Mouse (Mus musculus) brain, embryonic 18.5 days (tissue): Measurements from ENCODE around the gene Tm7sf2.
A peak's percentile ranks its signal among the peaks of the same experiment; 100 is the strongest.

Experiments
- DNase-seq: peaks from one replicate; pipeline ENCODE4 v3.0.0-alpha.2; 2012; ENCODE audit warnings: low read depth, low spot score

Tm7sf2 gene

DNA sequence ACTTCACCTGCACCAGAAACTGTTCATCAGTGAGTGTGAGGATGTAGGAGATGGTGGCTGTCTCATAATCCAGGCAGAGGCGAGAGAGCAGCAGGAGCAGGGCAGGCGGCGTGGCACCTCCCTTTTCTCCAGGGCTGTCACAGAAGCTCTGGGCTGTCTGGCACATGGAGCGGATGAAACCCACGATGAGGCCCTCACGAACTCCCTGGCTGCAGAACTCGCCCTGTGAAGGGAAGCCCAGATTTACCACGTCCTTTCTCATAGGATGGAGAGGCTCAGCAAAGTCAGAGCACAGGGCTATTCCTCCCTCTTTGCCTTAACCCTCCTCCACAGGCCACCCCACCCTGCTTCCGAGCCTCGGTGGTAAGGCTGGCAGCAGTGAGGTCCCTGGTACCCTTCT, 1.7 kb upstream of the Tm7sf2 start:
- DNase-seq, result no peak

DNA sequence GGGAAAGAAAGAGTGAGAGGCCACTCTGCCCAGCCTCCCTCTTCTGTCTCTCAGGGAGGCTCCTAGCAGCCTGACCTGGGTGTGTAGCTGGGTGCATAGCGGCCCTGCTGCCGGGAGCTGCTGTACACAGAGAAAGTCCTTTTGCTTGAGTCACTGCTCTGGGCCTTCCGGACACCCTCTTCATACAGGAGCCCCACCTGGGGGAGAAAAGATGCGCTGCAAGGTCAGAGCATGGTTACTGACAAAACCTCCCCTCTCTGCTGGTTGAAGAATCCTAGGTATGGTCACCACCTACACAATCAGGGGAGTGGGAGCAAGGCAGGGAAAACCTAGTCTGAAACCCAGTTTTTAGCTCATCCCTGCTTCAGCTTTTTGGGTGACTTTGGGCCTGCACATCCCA, 778 bp upstream of the Tm7sf2 start:
- DNase-seq, result no peak

DNA sequence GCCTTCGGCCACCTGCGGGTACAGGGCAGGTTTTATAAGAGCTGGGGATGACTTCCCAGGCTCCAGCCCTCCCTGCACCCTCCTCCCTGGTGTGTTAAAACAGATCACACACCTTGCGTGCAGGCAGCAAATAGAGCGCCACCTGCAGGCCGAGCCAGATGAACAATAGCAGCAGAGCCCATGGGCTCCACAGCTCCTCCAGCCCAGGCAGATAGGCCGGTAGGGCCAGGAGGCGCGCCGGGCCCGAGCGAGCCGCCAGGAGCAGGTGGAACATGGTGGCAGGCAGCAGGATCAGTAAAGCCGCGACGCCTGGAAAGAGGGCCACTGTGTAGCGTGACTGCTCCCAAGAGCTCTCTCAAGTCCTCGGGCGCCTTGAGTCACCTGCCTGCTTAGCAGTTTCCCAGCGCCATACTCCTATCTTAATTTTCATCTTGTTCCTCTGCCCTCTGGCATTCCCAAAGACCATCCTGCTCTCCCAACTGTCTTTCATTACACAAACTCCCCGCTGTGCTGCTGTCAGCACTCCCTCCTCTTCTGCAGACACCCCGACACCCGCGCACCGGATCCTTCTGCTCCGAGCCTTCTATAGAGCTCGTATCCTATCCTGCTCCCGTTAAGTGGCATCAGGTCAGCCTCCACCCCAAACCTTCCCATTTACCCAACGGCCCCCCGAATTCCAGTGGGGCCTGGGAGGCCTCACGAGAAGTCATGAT, 1.0 kb downstream of the Tm7sf2 start:
- DNase-seq, result no peak

DNA sequence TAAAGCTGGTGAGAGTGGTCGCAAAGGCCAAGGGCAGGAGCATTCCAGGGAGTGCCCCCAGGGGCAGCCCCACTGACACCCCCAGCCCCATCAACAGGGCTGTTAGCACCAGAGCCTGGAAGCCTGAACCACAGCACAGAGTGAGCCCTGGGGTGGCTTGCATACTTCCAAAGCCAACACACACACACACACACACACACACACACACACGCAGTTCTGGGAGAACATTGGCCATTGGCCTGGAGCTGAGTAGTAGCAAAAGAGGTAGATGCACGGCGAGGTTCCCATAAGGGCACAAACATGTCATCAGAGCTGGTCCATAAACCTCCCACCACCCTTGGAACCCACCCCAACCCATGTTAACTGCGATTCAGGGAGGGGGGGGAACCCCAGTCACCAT, 1.6 kb downstream of the Tm7sf2 start:
- no peak for DNase-seq

DNA sequence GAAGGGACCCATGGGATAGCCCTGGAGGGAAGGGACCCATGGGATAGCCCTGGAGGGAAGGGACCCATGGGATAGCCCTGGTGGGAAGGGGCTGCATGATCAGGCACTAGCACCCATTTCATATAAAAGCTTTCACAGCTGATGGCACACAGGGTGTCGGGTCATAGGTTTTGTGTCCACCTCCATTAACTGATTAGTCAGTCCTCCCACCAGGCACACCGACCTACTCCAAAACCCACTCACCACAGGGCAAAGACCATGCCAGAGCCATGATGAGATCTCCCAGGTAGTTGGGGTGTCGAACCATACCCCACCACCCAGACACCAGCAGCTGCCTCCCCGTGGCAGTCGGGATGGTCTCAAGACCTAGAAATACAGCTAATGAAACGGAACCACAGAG, 5.1 kb downstream of the Tm7sf2 start:
- DNase-seq, result no peak

DNA sequence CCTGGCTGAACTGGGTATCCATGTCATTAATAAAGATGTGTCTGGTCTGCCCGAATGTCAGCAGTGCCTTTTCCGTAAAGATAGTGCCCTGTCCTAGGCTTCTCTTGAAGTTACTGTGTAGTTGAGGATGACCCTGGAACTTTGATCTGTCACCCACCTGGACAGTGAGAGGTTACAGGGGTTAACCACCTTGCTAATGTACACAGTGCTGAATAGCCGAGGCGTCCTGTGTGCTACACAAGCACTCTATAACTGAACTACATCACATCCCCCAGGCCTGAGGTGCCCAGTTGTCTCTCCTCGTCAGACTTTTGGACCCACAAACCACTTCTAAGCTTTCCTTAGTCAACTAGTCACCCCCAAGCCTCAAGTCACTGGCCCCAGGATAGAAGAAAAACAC, 5.8 kb downstream of the Tm7sf2 start:
- DNase-seq, result no peak

DNA sequence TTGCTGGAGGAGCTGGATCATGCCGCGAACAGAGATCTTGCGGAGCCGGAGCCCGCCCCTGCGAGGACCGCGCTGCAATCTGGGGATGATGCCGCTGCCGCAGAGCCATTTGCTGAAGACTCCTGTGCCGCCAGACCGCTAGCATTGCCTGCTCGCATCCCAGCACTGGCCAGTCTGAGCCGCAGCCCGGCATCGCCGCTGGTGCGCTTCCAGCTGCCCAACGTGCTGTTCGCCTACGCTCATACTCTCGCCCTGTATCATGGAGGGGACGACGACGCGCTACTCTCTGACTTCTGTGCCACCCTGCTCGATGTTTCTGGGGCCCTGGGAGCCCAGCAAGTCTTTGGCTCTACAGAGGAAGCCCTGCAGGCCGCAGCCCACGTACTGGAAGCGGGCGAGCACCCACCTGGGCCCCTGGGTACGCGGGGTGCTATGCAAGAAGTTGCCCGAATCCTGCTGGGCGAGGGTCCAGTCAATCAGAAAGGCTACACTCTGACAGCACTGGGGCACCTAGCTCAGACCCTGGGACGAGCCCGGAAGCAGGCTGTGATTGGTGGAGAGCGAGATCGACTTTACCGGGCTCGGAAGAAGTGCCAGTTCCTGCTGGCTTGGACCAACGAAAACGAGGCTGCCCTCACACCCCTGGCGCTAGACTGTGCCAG, 6.4 kb downstream of the Tm7sf2 start:
- no peak for DNase-seq

DNA sequence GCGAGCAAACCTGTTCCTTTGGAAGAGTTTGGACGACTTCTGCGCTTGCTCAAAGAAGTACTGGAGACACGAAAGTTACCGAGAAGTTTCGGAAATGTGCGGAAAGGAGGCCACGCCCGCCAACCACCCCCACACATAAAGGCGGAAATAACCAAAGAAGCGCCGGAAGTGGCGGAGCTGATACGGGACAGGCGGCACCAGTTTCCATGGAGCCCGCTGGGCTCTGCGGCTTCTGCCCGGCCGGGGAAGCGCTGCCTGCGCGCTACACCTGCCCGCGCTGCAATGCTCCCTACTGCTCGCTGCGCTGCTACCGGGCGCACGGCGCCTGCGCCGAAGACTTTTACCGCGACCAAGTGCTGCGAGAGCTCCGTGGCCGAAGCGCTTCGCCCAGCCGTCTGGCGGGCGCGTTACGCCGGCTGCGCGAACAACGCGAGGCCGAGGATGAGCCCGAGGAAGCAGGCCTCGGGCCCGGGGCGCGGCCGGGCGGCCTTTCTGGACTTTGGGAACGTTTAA, 7.1 kb downstream of the Tm7sf2 start, which contains the start of gene Znhit2:
TSS of gene Znhit2 (plus strand) at position 172 of the 513 bp plus-strand sequence.
- DNase-seq, result peak; percentile 91

DNA sequence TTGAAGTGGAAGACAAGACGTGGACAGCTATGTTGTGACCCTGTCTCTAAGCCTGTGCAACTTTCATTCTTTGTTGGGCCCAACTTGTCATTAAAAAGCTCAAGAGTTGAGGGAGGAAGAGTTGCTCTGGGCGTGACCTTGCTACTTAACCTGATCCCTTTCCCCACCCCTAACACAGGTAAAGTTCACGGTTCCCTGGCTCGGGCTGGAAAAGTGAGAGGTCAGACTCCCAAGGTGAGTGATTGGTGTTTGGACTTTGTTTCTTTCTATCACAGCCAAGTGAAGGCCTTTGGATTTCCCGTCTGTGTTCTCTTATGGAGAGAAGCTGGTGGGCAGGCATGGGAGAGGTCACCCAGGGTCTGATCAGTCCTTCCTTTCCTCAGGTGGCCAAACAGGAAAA, 9.2 kb downstream of the Tm7sf2 start:
- DNase-seq, result no peak

DNA sequence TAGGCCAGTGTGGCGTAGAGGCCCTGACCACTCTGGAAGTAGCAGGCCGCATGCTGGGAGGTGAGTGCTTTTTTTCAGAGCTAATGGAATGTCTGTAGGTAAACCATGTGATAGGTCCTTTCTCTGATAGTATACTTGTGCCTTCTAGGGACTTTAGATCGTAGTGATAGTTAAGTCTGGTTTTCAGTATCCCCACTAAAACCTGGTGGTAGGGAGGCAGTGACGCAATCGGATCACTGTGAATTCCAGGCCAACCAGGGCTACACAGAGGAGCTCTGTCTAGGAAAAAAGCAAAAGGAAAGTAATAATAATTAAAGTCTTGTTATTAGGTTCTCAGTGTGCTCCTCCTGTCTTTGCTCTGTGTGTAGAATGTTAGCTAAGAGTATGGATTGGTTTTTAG, 9.7 kb downstream of the Tm7sf2 start:
- DNase-seq, result no peak

DNA sequence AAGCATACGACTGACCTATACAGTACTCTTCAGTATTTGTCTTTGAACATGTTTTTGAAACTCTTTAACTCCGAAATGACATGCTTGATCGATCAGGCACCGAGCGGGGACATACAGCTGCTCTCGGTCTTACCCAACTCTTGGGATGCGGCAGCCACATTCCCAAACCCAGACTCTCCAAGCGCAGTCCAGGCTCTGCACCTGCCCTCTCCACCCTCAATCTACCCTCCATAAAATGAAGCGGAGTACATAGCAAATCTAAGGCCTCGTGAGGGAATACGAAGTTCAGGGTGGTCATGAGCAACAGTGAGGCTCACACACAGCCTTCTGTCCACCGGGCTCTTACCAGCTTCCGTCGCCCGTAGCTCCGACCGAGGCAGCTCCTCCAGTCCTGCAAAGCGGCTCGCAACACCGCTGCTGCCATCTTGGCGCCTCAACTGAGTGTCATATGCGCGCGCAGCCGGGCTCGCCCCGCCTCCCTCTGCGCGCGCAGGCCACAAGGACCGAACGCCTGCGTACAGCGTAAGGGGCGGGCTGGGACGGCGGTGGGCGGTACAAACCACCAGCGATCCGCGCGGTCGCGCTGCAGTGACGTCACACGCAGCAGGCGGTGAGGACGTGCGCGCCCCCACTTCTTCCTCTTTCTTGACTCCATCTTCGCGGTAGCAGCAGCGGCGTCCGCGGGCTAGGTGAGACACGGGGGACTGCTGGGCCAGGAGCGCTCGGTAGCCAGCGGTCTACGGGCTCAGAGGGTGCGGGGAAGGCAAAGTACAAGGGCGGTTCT, 10.7 kb downstream of the Tm7sf2 start, which contains the start of the genes Mrpl49 and Fau:
TSS of gene Mrpl49 (minus strand) at position 473 of the 784 bp plus-strand sequence.
TSS of gene Fau (plus strand) at position 532 of the 784 bp plus-strand sequence.
- DNase-seq, result peak; percentile 95

DNA sequence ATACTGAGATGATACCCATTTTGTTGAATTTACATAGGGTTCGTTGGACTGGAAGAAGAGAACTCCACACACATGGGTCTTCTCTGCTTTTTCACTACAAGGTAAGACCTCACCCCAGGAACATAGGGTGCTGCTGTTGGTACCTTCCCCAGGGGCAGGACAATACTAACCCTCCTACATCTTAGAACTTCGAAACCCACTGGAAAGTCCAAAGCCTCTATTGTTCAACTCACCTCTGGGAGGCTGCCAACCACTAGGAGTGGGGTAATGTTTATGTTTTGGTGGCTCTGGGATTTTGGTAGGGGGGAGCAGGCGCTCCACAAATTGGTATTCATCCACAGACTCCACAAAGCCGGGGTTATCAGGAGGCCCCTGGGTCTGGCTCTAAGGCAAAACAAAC, 11.5 kb downstream of the Tm7sf2 start:
- no peak for DNase-seq

DNA sequence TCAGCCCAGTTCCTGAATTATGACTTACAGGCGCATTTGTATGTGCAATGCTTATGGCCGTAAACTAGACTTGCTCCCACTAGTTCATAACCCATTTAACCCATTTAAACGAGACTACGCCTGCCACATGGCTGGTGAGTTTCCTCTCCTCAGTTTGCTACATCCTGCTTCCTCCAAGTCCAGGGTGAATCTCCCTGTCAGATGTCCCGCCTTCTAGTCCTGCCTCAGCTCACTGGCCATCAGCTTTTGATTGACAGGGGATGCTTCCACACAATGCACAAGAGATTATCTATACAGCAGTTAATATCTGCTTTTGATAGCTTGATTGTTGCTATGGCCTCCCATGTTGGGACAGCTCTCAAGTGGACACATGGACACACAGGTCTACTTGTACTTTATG, 13.9 kb downstream of the Tm7sf2 start:
- DNase-seq, result no peak

DNA sequence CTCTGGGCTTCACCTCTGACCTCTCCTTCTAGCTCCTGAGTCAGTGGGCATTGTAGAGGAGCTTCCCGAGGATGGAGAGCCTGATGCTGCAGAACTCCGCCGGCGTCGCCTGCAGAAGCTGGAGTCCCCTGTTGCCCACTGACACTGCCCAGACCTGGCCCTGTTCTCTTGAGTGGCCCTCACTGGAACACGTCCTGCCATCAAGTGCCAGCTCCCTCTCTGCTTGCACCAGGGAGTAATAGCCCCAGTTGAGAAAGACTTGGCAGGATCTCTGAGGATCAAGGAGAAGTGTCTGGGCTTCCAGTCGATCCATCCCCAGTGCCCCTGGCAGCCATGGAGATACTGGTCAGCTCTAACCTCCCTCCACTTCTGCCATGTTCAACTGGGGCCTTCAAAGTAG, 15.7 kb downstream of the Tm7sf2 start:
- no peak for DNase-seq

DNA sequence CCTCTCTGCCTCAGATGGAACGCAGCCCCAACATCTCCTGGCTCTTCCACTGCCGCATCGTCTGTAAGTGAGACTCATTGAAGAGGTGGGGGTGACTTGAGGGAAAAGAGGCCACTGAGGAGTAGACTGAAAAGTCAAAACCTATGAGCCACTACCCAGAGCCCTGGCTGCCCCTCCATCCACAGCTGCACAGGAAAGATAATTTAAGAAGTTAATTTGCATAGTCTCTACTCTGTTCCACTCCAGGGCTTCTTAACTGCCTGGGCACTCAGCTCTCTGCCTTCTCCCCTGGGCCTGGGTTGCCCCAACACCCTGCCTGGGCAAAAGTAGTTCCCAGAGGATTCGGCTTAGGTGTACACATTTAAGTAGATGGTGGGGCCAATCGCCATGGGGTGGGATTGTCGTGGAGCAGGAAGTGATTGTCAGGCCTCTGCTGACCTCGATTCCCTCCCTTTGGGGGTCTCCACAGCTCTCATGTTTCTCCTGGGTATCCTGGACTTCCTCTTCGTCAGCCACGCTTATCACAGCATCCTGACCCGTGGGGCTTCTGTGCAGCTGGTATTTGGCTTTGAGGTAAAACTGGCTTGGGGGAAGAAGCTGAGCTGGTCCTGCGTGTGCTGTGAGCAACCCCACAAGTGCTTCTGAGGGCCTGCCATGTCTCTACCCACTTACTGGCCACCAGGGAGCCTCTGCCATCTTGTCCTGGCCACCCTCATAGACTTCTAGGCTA, 19.3 kb downstream of the Tm7sf2 start:
- no peak for DNase-seq

DNA sequence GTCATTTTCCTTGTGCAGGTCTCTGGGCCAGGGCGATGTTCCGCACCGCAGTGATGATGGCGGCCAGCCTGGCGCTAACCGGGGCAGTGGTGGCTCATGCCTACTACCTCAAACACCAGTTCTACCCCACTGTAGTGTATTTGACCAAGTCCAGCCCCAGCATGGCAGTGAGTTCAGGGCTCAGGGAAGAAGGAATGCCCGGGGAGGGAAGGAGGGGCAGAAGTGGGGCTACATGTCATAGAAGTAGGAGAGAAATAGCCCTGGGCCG, 20.3 kb downstream of the Tm7sf2 start:
- no peak for DNase-seq

DNA sequence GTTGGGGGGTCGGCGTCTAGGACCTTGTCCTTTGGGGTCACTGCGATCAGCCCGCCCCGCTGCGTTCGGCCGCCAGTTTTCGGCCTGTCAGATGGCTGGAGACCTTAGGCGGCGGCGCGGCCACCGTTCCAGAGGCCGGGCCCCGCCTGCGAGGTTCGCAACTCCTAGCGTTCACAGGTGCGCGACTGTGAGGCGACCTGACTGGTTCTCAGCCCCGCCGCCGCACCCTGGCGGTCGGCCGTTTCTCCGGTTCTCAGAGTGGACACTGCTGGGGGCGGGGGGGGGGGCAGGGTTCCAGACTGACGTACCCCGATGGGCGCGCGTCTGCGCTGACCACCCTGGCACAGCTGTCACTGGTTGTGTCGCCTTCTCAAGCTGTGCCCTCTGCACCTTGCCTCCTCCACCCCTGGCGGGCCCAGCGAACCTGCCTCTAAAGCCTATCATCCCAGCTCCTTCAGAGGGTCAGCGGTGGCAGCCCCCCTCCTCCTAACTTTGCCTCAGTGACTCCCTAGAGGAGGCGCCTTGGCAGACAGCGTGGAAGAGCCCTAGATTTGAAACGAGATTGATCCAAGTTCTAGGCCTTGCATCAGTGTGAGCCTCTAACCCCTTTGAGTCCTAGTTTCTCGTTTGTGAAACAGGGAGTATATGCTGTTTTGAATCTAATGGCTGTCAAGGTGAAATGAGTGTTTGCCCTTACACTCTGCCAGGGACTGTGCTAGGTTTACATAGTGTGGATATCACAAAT, 20.8 kb downstream of the Tm7sf2 start:
- no peak for DNase-seq

DNA sequence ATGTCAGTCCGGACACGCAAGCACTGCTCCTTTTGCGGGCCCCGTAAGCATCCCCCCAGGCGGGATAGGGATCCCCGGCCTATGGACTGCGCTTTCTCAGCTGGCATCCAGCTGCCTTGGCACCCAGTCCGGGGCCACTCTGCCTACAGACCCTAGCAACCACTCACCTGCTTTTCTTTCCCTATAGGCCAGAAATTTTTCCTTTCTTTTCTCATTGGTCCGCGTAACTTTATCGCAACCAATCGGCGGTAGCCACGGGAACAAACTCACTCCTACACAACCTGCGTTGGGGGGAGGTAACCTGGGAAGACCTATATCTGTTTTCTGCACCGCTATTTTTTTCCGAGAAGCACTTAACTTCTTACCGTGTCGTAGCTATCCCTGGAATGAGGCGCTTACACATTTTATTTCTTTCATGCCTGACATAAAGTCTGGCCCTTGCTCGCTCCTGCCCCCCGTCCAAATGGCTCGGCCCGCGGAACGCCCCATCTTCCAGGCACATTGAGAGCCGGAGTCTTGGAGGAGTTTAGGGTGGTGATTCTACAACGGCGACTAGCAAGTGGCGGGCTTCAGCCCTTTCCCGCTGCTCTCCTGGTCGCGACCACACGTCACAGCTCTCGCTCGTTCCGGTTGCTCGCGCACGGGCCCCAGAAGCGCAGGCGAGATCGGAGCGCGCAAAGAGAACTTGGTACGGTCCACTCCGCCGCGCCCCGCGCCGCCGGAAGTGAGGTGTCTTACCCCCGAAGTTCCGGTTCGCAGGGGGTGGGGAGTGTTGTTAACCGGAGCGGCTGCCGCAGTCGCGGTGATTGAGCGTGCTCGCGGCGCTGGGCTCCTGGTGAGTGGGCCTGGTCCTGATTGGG, 21.6 kb downstream of the Tm7sf2 start, which contains the start of gene Syvn1:
TSS of gene Syvn1 (plus strand) at position 283 of the 860 bp plus-strand sequence.
- peak; percentile 93 for DNase-seq

DNA sequence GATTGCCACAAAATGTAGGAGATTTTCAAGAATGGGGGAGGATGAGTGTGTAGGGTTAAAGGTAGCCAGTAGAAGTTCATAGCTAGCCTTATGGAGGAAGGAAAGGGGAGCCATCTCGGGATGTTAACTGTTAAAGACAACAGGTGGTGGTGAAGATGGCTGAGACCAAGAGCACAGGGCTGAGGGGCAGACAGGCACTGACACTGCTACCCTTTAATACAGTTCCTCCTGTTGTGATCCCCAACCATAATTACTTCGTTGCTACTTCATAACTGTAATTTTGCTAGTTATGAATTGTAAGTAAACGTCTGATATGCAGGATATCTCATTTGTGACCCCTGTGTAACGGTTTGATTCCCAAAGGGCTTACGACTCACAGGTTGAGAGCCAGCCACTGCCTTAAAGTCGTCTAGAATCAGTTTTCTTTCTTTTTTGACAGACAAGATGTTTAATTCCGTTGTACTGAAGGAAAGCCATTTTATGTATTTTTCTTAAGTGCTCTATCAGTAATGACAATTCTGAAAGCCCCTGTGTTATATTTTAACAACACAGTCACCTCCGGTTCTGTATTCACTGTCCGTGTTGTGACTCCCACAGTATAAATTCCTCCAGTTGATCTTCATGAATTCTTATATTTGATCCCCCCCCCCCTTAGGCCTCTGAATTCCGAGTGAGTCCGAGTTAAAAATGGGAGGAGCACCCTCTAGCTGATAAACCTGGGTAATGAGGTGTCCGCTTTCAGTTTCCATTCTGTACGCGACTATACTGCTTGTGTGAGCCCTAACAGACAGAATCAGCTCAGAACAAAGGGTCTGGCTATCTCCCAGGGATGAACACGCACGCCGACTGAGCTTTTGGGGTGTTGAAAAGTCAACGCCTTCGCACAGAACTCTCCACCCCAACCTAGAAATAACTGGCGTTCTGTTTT, 22.5 kb downstream of the Tm7sf2 start:
- no peak for DNase-seq
